Mouse (Mus musculus) retina, postnatal 1 day (tissue): ENCODE data around the gene Sos2.
"Not testable (repeated sequence)": the region's sequence is repeated elsewhere in the genome, so short reads cannot be mapped to it uniquely, and the experiment has no call there.

Experiments
- DNase-seq: peaks from one replicate; pipeline ENCODE4 v3.0.0-alpha.2; 2012

Gene Sos2

GRCm38 (mm10) chr12:69568266-69568665 is 113.4 kb downstream of the Sos2 start:
- DNase-seq, result no peak

- not testable (repeated sequence) for DNase-seq
Observed at GRCm38 (mm10) chr12:69561006-69561405, 120.6 kb downstream of the Sos2 start.

GRCm38 (mm10) chr12:69556221-69556861 is 125.3 kb downstream of the Sos2 start:
- DNase-seq, result peak; percentile 17

- DNase-seq, result no peak
Observed at GRCm38 (mm10) chr12:69545456-69546178, 136.0 kb downstream of the Sos2 start.

GRCm38 (mm10) chr12:69544994-69545393 is 136.7 kb downstream of the Sos2 start:
- no peak for DNase-seq

GRCm38 (mm10) chr12:69544562-69544961 is 137.1 kb downstream of the Sos2 start:
- DNase-seq, result no peak

- no peak for DNase-seq
Observed at GRCm38 (mm10) chr12:69542376-69542775, 139.3 kb downstream of the Sos2 start.

- no peak for DNase-seq
Observed at GRCm38 (mm10) chr12:69541663-69542062, 140.0 kb downstream of the Sos2 start.

GRCm38 (mm10) chr12:69539353-69539752 is 142.3 kb downstream of the Sos2 start:
- DNase-seq, result no peak

- no peak for DNase-seq
Observed at GRCm38 (mm10) chr12:69538362-69538950, 143.2 kb downstream of the Sos2 start.

GRCm38 (mm10) chr12:69537675-69538361 is 143.8 kb downstream of the Sos2 start:
- peak; percentile 20 for DNase-seq

GRCm38 (mm10) chr12:69537243-69537674 is 144.4 kb downstream of the Sos2 start:
- peak; percentile 8 for DNase-seq

GRCm38 (mm10) chr12:69536616-69537242 is 144.9 kb downstream of the Sos2 start:
- no peak for DNase-seq
